Mouse (Mus musculus): ENCODE data around the gene Hnf4a. TPM values are rescaled to one million over a fixed set of nuclear protein-coding genes. Genes with fewer than 3 reads are reported as not detected.

The Hnf4a gene
- polyA plus RNA-seq, 1 experiment = not detected

- Histone ChIP-seq H3K4me1 (ENCODE audit: control insufficient read depth, insufficient read depth, insufficient read length, low read length) (no peaks in the 10 kb centered on the region), H3K4me3 (ENCODE audit: insufficient read depth, low read depth, low read length) (no peak overlapping the region), H3K27ac (replicated peaks; ENCODE audit: low read depth, low read length) (no peak overlapping the region)
Measured at GRCm38 (mm10) chr2:163552518-163552929, 45.9 kb downstream of the Hnf4a start.

GRCm38 (mm10) chr2:163554425-163554982 lies 47.9 kb downstream of the Hnf4a start:
- Histone ChIP-seq H3K4me1 (ENCODE audit: control insufficient read depth, insufficient read depth, insufficient read length, low read length) (no peaks in the 10 kb centered on the region), H3K27ac (replicated peaks; ENCODE audit: low read depth, low read length) (no peak overlapping the region), H3K4me3 (ENCODE audit: insufficient read depth, low read depth, low read length) (no peak overlapping the region)

- H3K27ac ChIP-seq (replicated peaks; ENCODE audit: low read depth, low read length) = no peak overlapping the region
- no peaks in the 10 kb centered on the region for H3K4me1 ChIP-seq (ENCODE audit: control insufficient read depth, insufficient read depth, insufficient read length, low read length)
- no peak overlapping the region for H3K4me3 ChIP-seq (ENCODE audit: insufficient read depth, low read depth, low read length)
Measured at GRCm38 (mm10) chr2:163554996-163555395, 48.4 kb downstream of the Hnf4a start.

GRCm38 (mm10) chr2:163555417-163555816 lies 48.8 kb downstream of the Hnf4a start:
- Histone ChIP-seq H3K27ac (replicated peaks; ENCODE audit: low read depth, low read length) (no peak overlapping the region), H3K4me1 (ENCODE audit: control insufficient read depth, insufficient read depth, insufficient read length, low read length) (no peaks in the 10 kb centered on the region)

GRCm38 (mm10) chr2:163558548-163558947 lies 51.9 kb downstream of the Hnf4a start:
- Histone ChIP-seq H3K4me3 (ENCODE audit: insufficient read depth, low read depth, low read length) (no peak overlapping the region), H3K27ac (replicated peaks; ENCODE audit: low read depth, low read length) (no peak overlapping the region), H3K4me1 (ENCODE audit: control insufficient read depth, insufficient read depth, insufficient read length, low read length) (no peaks in the 10 kb centered on the region)

More at GRCm38 (mm10) chr2:163555417-163555816, 48.8 kb downstream of the Hnf4a start:
- no peak overlapping the region for H3K4me3 ChIP-seq (ENCODE audit: insufficient read depth, low read depth, low read length)

- no peak overlapping the region for H3K4me3 ChIP-seq (ENCODE audit: insufficient read depth, low read depth, low read length)
- no peaks in the 10 kb centered on the region for H3K4me1 ChIP-seq (ENCODE audit: control insufficient read depth, insufficient read depth, insufficient read length, low read length)
- no peak overlapping the region for H3K27ac ChIP-seq (replicated peaks; ENCODE audit: low read depth, low read length)
Measured at GRCm38 (mm10) chr2:163559236-163559635, 52.6 kb downstream of the Hnf4a start.

- Histone ChIP-seq H3K4me1 (ENCODE audit: control insufficient read depth, insufficient read depth, insufficient read length, low read length) (no peaks in the 10 kb centered on the region), H3K27ac (replicated peaks; ENCODE audit: low read depth, low read length) (no peak overlapping the region), H3K4me3 (ENCODE audit: insufficient read depth, low read depth, low read length) (no peak overlapping the region)
Measured at GRCm38 (mm10) chr2:163560247-163560646, 53.6 kb downstream of the Hnf4a start.

- Histone ChIP-seq H3K27ac (replicated peaks; ENCODE audit: low read depth, low read length) (no peak overlapping the region), H3K4me1 (ENCODE audit: control insufficient read depth, insufficient read depth, insufficient read length, low read length) (no peaks in the 10 kb centered on the region), H3K4me3 (ENCODE audit: insufficient read depth, low read depth, low read length) (no peak overlapping the region)
Measured at GRCm38 (mm10) chr2:163561258-163561948, 54.8 kb downstream of the Hnf4a start.

- Histone ChIP-seq H3K4me1 (ENCODE audit: control insufficient read depth, insufficient read depth, insufficient read length, low read length) (no peaks in the 10 kb centered on the region), H3K27ac (replicated peaks; ENCODE audit: low read depth, low read length) (no peak overlapping the region), H3K4me3 (ENCODE audit: insufficient read depth, low read depth, low read length) (no peak overlapping the region)
Measured at GRCm38 (mm10) chr2:163564646-163565045, 58.0 kb downstream of the Hnf4a start.

GRCm38 (mm10) chr2:163574321-163574720 lies 67.7 kb downstream of the Hnf4a start:
- Histone ChIP-seq H3K4me3 (ENCODE audit: insufficient read depth, low read depth, low read length) (no peak overlapping the region), H3K27ac (replicated peaks; ENCODE audit: low read depth, low read length) (no peak overlapping the region), H3K4me1 (ENCODE audit: control insufficient read depth, insufficient read depth, insufficient read length, low read length) (peaks cover 5% of the 10 kb centered on the region; the same call in 1 of the 2 replicates)

GRCm38 (mm10) chr2:163575248-163575647 lies 68.6 kb downstream of the Hnf4a start:
- Histone ChIP-seq H3K4me3 (ENCODE audit: insufficient read depth, low read depth, low read length) (peak overlapping the region; percentile 7), H3K4me1 (ENCODE audit: control insufficient read depth, insufficient read depth, insufficient read length, low read length) (peaks cover 5% of the 10 kb centered on the region; the same call in 1 of the 2 replicates), H3K27ac (replicated peaks; ENCODE audit: low read depth, low read length) (peak overlapping the region; percentile 71)

- Histone ChIP-seq H3K27ac (replicated peaks; ENCODE audit: low read depth, low read length) (no peak overlapping the region), H3K4me1 (ENCODE audit: control insufficient read depth, insufficient read depth, insufficient read length, low read length) (peaks cover 5% of the 10 kb centered on the region; the same call in 1 of the 2 replicates), H3K4me3 (ENCODE audit: insufficient read depth, low read depth, low read length) (no peak overlapping the region)
Measured at GRCm38 (mm10) chr2:163577986-163578385, 71.4 kb downstream of the Hnf4a start.

- H3K4me1 ChIP-seq (ENCODE audit: control insufficient read depth, insufficient read depth, insufficient read length, low read length) = peaks cover under 1% of the 10 kb centered on the region
- peak overlapping the region; percentile 60; the same call in 1 of the 2 replicates for H3K27ac ChIP-seq (replicated peaks; ENCODE audit: low read depth, low read length)
- H3K4me3 ChIP-seq (ENCODE audit: insufficient read depth, low read depth, low read length) = no peak overlapping the region
Measured at GRCm38 (mm10) chr2:163580069-163580945, 73.7 kb downstream of the Hnf4a start.

- Histone ChIP-seq H3K27ac (replicated peaks; ENCODE audit: low read depth, low read length) (no peak overlapping the region; the same call in 1 of the 2 replicates), H3K4me3 (ENCODE audit: insufficient read depth, low read depth, low read length) (no peak overlapping the region), H3K4me1 (ENCODE audit: control insufficient read depth, insufficient read depth, insufficient read length, low read length) (no peaks in the 10 kb centered on the region; the same call in 1 of the 2 replicates)
Measured at GRCm38 (mm10) chr2:163583226-163584087, 76.8 kb downstream of the Hnf4a start.
